Mouse (Mus musculus) c-Kit-negative CD71-positive TER-119-positive erythroid progenitor cells, embryonic 14.5 days (primary cell): Measurements from ENCODE around the gene Gm10644.

Experiments used
- DNase-seq: peaks from one replicate; pipeline ENCODE4 v3.0.0-alpha.2; 2013; ENCODE audit warnings: low read depth, low spot score

Gene Gm10644

DNA sequence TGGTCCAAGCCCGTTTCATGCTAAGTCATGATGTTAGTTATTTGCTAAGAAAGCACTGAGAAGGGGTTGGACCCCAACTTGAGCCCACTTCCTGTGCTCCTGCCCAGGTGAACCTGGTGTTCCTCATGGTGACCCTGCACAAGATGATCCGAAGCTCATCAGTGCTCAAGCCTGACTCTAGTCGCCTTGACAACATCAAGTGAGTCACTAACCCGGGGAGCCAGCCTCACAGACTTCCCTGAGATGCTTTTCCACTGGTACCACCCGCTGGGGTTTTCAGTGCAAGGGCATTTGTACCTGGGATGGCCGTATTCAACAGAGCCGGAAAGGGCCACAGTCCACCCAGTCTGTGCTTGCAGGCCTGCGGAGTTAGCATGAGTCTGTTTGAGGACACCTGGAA, 19.6 kb downstream of the Gm10644 start:
- DNase-seq: no peak

DNA sequence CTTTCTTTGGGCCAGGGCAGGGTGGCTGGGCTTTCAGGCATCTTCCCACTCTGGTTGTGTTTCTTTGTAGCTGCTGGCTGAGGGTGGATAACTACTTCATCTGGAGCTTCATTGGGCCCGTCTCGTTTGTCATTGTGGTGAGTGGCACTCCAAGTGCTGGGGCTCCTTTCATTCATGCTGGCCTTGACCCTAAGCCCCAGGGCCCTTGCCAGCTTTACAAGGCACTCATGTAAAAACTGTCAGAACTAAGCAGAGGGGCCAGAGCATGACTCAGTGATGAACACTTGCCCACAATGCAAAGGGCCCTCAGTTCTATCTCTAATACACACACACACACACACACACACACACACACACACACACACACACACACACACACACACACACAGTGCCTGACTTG, 20.0 kb downstream of the Gm10644 start:
- no peak for DNase-seq

DNA sequence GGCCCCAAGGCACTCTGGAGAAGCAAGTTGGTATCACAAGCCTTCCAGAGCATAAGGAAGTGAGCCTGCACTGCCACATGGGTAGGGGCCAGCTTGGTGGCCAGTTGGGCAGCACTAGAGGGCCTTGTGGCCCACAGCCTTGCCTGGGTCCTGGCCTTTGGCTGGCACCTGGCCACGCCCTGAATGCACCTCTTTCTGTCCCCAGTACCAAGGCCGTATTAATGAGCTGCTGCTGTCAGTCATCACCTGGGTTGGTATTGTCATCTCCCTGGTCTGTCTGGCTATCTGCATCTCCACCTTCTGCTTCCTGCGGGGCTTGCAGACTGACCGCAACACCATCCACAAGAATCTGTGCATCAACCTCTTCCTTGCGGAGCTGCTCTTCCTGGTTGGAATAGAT, 20.8 kb downstream of the Gm10644 start:
- DNase-seq: no peak

DNA sequence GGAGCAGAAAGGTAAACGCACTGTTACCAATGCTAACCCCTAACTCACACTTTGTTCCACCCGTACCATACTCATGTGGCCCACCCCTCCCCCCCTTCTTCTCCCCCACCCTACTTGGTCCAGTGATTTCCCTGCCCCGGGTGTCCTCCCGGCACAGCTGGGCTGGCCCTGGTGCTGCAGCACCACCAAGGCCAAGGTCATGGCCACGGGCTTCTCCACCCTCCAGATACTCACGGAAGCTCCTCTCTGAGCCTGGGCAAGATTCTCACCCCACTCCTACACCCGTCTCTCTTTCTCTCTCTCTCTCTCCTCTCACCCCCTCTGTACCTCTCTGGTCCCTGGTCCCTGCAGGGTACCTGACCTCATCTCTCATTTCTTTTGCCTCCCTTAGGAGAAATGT, 28.7 kb downstream of the Gm10644 start:
- no peak for DNase-seq

DNA sequence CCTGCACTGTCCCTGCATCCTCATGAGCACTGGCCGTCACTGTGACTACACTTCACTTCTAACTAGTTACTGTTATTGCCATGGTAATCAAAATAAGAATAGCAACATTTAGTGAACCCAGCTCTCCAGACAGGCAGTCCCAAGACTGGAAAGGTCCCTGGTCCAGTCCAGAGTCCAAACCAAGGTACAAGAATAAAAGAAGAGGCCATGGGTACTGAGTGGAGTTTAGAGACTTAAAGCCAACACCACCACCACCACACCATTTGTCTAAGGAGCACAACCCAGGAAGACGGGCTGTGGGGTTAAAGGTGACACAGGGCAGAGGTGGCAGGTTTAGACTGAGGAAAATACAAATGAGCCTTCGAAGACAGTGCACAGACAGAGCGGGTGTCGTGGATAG, 30.4 kb downstream of the Gm10644 start:
- no peak for DNase-seq

DNA sequence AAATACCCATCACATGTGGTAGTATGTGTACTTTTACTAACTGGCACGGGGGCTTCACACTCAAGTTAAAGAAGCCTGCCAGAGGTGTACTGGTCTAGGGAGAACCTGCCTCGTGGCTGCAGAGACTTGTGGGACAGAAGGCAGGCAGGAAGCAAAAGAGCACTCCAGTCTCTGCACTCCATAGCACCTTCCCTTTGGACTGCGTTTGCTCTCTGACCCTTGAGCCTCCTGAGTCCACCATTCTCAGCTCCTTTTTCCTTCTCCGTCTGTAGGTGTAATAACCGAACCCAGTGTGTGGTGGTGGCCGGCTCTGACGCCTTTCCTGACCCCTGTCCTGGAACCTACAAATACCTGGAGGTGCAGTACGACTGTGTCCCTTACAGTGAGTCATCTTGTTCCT, 32.3 kb downstream of the Gm10644 start:
- no peak for DNase-seq

DNA sequence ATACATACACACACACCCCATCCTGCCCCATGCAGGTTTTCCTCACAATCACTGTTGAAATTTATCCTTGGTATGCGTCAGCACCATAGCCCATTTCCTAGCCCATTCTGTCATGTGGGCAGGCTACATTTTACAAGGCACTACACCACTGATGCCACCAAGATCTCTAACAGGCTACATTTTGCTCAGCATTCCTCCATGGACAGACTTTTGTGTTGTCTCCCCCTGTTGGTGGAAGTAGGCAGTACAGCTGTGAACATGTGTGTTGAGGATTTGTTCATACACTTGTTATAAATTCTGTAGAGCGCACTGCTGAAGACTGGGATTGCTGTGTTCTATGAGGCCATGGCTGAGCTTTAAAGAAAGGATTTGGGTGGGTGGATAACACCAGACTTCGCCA, 33.4 kb downstream of the Gm10644 start:
- peak; percentile 48 for DNase-seq

DNA sequence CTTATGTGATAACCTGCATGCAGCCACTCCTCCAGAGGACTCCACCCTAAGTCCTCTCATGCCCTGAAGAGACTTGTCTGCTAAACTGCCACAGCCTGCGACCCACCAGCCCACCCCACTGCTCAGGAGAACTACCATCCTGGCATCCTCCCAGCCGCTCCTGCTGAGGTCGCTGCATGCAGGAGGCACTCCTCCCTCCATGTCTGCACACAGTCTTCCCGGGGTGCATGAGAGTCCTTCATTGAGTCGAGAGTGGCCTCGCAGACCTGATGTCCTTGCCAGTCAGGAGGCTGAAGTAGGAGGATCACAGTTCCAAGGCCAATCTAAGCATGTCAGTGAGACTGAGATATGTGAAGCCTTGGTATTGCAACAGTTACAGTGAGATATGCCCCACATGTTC, 37.4 kb downstream of the Gm10644 start:
- no peak for DNase-seq

DNA sequence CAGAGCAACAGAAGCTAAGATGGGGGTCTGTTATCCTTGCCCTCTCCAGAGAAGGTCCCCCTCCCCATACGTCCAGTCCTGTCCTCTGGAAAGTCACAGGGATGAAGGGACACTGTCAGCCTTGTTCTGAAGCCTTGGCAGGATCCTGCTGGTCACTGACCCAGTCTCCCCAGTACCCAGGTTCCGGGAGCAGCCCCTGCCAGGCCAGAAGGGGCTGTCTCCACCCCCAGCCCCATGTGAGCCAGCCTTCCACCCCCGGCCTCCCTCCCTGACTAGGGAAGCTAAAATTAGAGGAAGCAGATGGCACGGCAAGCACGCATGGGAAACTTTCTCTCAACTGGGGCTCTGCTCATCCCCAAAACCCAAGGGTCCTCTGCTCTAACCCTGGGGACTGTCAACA, 39.0 kb downstream of the Gm10644 start:
- DNase-seq: no peak

DNA sequence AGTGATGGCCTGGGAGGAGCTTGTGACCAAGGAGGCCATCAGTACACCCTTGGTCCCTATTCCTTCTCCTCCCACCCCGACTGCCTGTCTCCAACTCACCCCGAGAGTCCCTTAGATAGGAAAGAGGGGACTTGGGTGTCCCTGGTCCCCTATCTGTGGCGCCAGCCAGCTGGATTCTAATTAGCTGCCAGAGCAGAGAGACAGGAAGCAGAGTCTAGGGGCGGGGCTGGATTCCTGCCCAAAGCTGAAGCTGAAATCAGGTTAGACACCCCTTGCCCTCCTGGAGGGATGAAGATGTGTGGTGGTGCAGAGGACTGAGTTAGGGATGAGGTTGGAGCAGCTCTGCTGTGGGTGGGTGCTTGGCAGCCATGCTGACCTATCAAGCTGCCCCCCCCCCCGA, 40.1 kb downstream of the Gm10644 start:
- DNase-seq: no peak

DNA sequence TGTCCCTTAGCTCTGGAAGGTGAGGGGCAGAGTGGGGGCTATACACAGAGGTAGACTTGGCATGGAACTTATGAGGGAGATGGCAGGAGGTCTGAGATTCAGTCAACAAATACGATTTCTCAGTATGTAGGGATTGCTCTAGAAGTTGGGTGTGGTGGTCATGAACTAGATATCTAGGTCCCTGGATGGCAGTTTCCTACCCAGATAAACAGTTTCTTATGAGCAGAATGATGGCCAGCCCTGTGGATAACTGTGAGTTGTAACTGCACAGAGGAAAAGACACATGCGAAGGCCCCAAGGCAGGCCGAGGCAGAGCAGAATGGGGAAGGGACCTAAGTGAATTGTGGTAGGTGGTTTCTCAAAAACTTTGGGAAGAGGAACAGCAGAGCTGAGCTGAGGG, 40.8 kb downstream of the Gm10644 start:
- DNase-seq: no peak

DNA sequence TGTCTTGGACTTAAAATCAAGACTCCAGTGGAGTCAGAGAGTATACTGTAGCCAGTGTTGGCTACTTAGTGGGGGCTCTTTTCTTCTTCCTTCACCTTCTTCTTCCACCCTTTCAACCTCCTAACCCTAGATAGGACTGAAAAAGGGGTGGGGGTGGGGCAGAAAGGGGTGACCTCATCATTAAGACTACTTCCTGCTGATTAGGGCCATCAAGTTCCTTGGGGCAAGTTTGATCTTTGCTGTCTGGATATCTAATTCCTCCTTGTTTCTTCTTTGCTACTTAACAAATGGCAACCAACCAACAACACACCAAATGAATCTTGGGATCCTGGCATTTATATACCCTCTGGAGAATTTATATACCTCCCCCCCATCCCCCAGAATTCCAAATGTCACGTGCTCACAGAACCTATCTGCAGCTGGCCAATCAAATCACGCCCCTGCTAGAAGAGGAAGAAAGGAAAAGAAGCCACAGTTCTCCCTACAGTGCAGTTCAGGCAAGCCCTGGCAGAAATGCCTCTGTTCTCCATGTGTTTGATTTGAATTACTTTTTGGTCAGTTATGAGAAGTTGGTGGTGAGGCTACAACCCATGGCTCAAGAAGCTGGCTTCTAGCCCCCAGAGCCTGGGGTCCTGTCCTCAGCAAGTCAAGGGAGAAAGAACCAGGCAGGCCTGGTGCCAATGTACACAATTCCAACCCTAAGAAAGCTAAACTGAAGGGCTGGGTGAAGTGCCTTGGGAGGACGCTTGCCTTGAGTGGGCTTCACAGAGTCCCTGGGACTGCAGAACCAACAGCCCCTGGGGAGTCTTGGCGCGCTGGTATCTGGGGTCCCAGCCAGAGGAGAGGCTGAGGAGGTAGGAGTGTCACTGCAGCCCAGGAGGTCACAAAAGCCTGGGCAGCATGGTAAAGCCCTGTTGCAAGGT, 42.9 kb downstream of the Gm10644 start:
- no peak for DNase-seq

DNA sequence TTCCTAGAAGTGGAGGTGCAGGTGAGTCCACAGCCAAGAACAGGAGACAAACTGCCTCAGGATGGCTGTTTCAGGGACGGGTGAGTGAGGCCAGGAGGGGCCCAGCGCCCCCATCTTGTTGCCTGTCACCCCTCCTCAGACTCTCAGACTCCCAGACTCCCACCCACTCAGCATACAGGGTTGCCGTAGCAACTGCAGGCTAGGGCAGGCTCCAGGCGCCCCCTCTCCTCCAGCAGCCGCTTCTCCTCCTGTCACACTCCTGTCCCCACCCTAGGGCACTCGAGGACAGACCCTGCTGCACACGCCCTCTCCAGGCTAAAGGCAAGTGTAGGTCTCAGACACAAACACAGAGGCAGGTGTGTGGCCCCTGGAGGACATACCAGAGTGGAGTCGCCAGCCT, 45.7 kb downstream of the Gm10644 start:
- DNase-seq: no peak

DNA sequence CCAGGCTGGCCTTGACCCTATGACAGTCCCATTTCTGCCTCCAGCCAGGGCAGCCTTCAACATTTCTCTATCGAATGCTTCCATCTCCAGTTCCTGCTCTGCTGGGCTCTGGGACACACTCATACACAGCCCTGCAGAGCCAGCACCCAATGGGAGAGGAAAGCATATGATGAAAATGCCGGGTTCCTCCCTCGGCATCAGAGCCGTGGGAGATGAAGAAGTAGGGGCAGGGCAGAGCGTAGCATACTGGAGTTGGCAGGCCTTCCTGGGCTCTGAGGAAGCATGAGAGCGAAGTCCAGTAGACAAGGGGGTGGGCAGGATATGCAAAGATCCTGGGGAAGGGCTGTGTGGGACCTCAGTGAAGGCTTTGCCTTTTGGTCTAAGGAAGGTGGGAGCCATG, 46.4 kb downstream of the Gm10644 start:
- no peak for DNase-seq

DNA sequence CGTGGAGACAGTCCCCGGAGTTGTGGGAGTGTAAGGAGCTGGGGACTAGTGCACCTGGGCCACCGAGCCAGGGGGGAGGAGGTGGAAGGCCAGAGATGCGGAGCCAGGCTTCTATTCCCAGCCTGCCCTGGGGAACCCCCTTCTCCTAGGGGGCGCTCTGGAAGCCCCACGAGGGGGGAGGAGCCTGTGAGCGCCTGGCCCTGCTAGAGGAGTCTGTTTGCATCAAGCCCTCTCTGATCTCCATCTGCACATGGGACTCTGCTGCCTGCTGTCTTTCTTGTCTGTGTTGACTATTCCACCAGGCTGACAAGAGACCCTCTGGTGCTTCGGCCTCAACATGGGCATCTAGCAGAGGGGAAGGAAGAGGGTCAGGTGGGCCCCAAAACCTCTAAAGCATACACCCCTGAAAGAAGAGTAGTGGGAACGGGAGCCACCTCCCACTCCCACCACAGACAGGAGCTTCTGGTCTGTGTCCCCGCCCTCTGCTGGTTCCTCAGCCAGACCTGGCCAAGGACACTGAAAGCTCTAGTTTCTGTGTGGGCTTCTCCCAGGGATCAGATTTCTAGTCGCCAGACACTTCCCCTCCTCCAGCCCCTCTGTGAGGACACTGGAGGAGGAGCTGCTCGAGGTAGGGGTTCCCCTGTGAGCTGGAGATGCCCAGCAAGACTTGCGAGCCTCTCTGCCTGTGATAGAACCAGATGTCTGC, 51.9 kb downstream of the Gm10644 start:
- DNase-seq: no peak

DNA sequence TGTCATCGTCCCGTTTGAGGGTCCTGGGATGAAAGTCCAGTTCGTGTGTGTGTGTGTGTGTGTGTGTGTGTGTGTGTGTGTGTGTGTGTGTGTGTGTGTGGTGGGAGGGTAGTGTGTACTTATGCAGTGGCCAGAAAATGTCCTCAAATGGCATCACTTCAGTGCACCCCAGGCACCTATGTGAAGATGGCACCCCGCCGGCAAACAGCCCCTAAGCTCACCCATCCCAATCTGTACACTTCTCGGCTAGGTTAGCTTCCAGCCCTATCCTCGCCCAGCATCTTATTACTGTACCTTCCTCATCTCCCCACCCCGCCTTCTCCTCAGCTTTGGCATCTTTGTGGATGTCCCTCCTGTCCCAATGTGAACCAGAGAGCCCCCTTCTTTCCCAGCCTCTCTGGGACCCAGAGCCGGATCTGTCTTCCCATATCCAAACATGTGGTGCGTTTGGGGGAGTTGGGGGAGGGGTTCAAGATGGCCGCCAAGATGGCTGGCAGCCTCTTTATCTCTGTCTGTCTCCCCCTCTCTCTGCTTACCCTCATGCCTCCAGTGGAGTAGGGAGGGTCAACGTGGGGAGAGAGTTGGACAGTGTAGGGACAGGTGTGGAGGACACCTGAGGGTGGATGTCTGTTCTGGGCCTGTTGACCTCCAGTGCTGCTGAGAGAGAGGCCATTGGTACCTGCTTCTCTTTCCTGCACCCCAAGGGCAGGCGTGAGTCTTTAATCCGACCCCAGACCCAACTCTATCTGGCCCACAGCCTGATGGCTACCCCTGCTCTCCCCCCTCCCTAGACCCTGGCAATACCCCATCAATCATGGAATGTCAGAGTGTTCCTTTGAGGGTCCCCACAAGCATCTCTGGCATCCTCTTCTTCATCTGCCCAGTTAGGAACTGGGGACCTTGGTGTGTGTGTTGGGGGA, 53.2 kb downstream of the Gm10644 start:
- DNase-seq: no peak

DNA sequence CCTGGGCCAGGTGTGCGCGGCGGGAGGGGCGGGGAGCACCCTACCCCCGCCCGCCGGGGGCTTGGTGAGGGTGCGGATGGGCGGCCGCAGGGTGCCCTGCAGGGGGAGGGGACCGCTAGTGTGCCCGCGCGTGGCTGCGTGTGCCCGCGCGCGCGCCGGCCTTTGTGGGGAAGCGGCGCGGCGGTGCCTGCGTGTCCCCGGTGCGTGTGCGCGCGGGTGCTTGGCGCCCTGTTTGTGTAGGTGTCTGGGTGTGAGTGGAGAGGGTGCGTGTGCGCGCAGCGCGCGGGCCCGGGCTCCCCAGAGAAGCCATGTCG, 54.1 kb downstream of the Gm10644 start:
- DNase-seq: no peak

DNA sequence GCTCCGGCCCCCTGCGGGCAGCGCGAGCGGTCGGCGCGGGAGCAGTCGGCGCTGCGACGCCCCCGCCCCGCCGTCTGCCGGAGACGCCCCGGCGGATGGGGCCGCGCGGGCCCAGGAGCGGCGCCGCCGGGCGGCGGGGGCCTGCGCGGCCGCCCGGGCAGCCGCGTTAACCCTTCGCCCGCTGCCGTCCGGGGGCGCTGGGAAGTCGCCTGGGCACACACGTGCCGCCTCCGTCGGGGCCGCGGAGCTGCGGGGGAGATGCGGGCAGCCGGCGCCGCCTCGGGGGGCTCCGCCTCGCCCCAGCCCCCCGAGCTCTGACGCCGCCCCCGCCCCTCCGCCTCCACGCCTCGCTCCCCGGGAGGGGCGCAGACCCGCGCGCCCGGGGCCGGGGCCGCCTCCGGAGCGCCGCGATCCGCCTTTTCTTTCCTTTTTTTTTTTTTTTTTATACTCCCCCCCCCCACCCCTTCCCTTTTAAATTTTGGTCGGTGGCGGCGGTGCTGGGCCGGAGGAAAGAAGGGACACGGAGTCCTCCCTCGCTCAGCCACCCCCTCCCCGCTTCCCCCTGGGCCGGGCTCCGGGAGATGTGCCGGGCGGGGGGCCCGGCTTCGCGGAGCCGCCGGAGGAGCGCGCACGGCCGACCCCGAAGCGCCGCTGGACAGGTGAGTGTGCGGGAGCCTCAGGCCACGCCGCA, 54.6 kb downstream of the Gm10644 start:
- DNase-seq: no peak

DNA sequence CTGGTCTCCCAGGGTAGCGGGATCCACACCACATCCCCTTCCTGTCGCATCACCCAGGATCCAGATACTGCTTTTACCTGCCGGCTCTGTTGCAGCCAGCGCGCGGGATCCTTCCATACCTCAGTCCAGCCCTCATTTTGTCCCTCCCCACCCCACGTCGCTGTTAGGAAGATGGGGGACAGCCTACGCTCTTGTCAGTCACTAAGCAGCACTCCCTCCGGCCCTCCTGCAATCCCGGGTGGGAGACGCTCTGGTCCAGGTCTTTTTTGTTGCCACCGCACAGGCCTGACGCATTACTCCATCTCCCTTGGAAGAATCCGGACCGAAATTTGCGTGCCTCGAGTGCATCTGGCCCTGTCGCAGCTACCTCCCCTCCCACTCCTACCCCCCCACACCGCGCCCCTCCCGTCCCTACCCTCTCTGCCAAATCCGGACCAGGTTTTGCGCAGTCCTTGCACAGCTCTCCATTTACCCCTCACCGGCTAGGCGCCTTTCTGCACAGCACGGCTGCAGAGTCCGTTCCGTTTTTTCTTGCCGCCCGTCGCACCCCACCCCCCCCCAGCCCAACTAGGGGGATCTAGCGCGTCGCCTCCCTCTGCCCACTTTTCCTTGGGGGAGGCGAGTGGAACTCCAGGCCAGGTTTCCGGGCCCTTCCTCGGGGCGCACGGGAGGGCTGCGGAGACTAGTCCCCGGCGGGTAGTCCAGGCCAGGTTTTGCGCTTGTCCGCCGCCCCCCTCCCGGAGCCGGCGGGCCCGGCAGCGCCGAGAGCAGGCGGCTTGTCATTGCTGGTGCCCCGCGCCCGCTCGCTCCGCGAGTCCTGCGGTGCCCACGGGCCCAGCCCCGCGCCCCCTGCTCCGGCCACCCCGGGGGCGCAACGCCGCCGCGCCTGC, 55.4 kb downstream of the Gm10644 start, which contains the start of gene Adgrl1:
Gene Adgrl1, plus strand, starts transcription at position 743 of the 890 bp plus-strand sequence.
- no peak for DNase-seq

DNA sequence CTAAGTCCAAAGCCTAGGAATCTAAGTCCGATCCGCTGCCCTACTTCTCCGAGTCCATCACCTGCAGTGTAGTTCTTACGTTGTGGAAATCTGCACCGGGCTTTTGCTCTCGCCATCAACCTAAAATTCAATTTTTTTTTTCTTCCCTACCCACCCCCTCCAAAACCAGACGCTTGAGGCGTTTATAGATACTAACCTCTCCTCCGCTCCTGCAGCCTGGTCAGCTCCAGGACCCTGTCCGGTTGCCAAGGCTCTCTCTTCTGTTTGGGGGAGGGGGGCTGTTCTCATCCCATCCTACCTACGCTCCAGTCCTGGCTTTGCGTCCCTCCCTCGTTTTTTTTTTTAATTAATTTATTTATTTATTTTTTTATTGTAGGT, 56.0 kb downstream of the Gm10644 start:
- no peak for DNase-seq

DNA sequence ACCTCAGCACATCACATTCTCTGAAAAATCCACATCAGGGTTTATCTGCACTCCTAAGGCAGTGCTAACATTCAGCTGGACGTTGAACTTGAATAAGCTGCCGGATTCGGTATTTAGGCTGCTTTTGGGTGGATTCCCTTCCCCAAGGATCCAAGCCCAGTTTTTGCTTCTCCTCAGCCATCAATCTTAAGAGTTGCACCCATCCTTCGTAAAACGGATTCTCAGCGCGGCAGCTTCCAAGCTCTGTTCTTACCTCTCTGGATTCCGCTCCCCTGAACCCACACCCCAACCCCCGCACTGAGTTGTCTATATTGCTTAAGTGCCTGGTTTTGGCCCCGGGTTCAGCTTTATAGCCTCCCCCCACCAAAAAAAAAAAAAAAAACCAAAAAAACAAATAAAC, 56.5 kb downstream of the Gm10644 start:
- no peak for DNase-seq
